25 mouse cellular contexts compared by ENCODE assay signal in the genomic region with DNA sequence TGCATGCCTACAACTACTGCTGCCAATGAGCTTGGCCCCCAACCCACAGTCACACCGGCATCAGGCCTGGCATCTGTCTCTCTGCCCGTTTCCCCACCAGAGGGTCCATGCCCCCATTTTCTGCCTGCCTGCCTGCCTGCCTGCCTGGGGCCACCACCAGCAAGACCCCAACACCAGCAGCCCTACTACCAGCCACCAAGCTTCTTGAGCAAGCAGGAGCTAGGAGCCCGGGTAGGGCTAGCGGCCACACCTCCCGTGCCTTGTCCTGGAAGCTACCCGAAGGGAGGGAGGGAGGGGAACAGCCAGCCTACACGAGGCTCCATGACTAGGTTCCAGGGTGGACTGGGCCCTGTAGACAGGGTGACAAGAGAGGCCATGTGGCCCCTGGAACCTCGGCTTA.
"Had no signal": no experiment of that assay in that cellular context is flagged by ENCODE, and none has a peak within 500 bp of the region (broad histone marks: within the 10 kb centered on the region; RNA-seq: fewer than 3 reads in every experiment).

No protein-coding gene starts in this region.

- H3K27ac ChIP-seq: kidney, embryonic 15.5 days; left cerebral cortex, adult 2 months; limb, embryonic 13.5 days; liver, embryonic 14.5 days; lung, embryonic 15.5 days; midbrain, embryonic 13.5 days; stomach, postnatal 0 days had no signal

- H3K4me2 ChIP-seq: kidney, embryonic 15.5 days; limb, embryonic 13.5 days; lung, embryonic 15.5 days; midbrain, embryonic 13.5 days had no signal

- ATAC-seq: midbrain, embryonic 13.5 days; midbrain, embryonic 16.5 days had no signal

- DNase-seq: kidney, adult 11 months; kidney, adult 8-10 months; kidney, postnatal 10 days; kidney, postnatal 36 days; layer of hippocampus, postnatal 36 days; left cerebral cortex, postnatal 4 days; lung, adult 18-20 months; lung, postnatal 10 days; lung, postnatal 36 days; right cerebral cortex, adult 18-20 months; right cerebral cortex, postnatal 14 days; right cerebral cortex, postnatal 4 days; thymus, adult 2 months; thymus, postnatal 14 days had no signal

- H3K9ac ChIP-seq: kidney, embryonic 15.5 days; limb, embryonic 13.5 days; liver, embryonic 14.5 days; lung, embryonic 15.5 days; midbrain, embryonic 13.5 days had no signal

- H3K4me3 ChIP-seq: kidney, embryonic 15.5 days; left cerebral cortex, adult 2 months; limb, embryonic 13.5 days; lung, embryonic 15.5 days; megakaryocyte, embryonic 14.5 days; midbrain, embryonic 10.5 days; midbrain, embryonic 13.5 days; myocyte had no signal

- H3K9me3 ChIP-seq: kidney, embryonic 15.5 days; limb, embryonic 13.5 days; lung, embryonic 15.5 days; megakaryocyte, embryonic 14.5 days; midbrain, embryonic 10.5 days; midbrain, embryonic 13.5 days had no signal
